Mouse (Mus musculus): ENCODE results near the gene Ankrd65.

- TF ChIP-seq TAL1 (IDR thresholded peaks at IDR 0.05; ENCODE audit: low read length) (no peak), E2F4 (IDR thresholded peaks at IDR 0.05; ENCODE audit: borderline replicate concordance, low read depth, low read length) (no peak), MAX (IDR thresholded peaks at IDR 0.05; ENCODE audit: low read length) (no peak)
Observed at GRCm38 (mm10) chr4:155841651-155842270, 51.5 kb downstream of the Ankrd65 start.

Measured in MEL (cell line).